Mouse (Mus musculus) liver, adult 2 months (tissue): ENCODE results near the gene Usp8. TPM values are rescaled to one million over a fixed set of nuclear protein-coding genes. Genes with fewer than 3 reads are reported as not detected.
A peak's percentile ranks its signal among the peaks of the same experiment; 100 is the strongest.

Experiments
- DNase-seq: peaks from one replicate; pipeline ENCODE4 v3.0.0-alpha.2; 2011; ENCODE audit warnings: low read depth, low spot score; ENCODE audit errors: extremely low read depth
- H3K27ac ChIP-seq: fragments of 200-500 bp; replicated peaks from 2 replicates; pipeline ENCODE4 v1.5.1; 2012; ENCODE audit warnings: low read depth, mild to moderate bottlenecking, control low read depth, inconsistent platforms, low read length; ENCODE audit not compliant: insufficient read depth
- H3K27me3 ChIP-seq: fragments of 200-500 bp; 2 replicates; pipeline ENCODE4 v1.6.1; 2012; ENCODE audit warnings: mild to moderate bottlenecking, moderate library complexity, low read length, inconsistent platforms; ENCODE audit not compliant: control insufficient read depth, insufficient read depth
- H3K36me3 ChIP-seq: fragments of 200-500 bp; 2 replicates; pipeline ENCODE4 v1.6.1; 2012; ENCODE audit warnings: low read length, inconsistent platforms; ENCODE audit not compliant: control insufficient read depth, insufficient read depth
- H3K4me1 ChIP-seq: fragments of 200-500 bp; 2 replicates; pipeline ENCODE4 v1.6.1; 2011; ENCODE audit warnings: low read length; ENCODE audit not compliant: control insufficient read depth, insufficient read depth
- H3K4me3 ChIP-seq: fragments of 200-500 bp; 2 replicates; pipeline ENCODE4 v1.5.1; 2011; ENCODE audit warnings: low read depth, mild to moderate bottlenecking, control low read depth, low read length, moderate library complexity; ENCODE audit not compliant: insufficient read depth
- H3K79me2 ChIP-seq: fragments of 200-500 bp; 2 replicates; pipeline ENCODE4 v1.6.1; 2012; ENCODE audit warnings: inconsistent platforms, mild to moderate bottlenecking, low read length, moderate library complexity; ENCODE audit not compliant: control insufficient read depth, insufficient read depth
- H3K9ac ChIP-seq: fragments of 200-500 bp; 2 replicates; pipeline ENCODE4 v1.6.1; 2012; ENCODE audit warnings: low read depth, mild to moderate bottlenecking, control low read depth, inconsistent platforms, low read length
- CTCF ChIP-seq: fragments of 200-500 bp; IDR thresholded peaks from 2 replicates; pipeline ENCODE4 v1.5.1; 2011; ENCODE audit warnings: low read depth, low read length, control low read depth
- POLR2A ChIP-seq: fragments of 200-500 bp; IDR thresholded peaks from 2 replicates; pipeline ENCODE4 v1.6.1; 2011; ENCODE audit warnings: low read length, control low read depth; ENCODE audit not compliant: insufficient read depth; ENCODE audit errors: extremely low read depth
- WGBS: fragments of 180-500 bp; shearing (Covaris S2); methylation state at CpG from one replicate; pipeline ENCODE4 v1.1.7; 2018; 5-methylcytosine and 5-hydroxymethylcytosine counted together
- polyA plus RNA-seq: library from polyadenylated mRNA; depleted of rRNA; stranded (reverse); fragments of >200 nt; gene quantifications from 2 replicates; pipeline ENCODE4 v1.2.3, GENCODE M21; 2012; rRNA removed
- total RNA-seq: library from RNA; depleted of rRNA; stranded (reverse); fragments of >200 nt; gene quantifications from 2 replicates; pipeline ENCODE4 v1.2.3, GENCODE M21; 2014; rRNA removed

The Usp8 gene
- total RNA-seq (23.4 and 26.1 TPM in 2 replicates), polyA plus RNA-seq (12.2 and 12.5 TPM in 2 replicates)

DNA sequence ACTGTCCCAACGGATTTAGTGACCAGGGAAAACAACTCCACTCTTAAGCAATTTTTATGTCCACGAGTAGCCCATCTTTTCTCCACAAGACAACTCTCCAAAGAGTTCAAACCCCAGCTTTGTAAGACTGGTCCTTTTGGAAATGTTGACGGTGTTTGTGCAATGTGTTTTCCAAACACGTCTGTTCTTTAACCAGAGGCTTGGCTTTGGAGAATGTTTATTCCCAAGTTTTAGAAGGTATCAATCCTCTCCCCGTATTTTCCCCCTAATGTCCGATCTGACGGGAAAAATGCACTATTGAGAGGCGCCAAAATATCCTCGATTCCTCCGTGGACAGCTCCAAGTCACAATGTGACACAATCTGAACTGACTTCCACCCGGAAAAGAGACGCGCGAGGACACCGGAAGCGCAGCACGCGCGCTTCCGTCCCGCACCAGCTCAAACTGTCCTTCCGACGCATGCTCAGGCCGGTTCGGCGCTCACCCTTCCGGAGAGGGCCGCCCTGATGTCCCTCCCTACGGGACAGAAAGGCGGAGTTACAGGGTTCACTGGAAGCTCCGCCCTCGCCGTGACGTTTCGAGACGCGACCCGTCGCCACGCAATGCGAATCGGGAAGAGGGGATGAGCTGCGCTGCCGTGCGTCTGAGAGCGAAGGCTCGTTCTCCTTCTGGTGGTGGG lies at the start of gene Usp8:
Usp8 (plus strand) TSS at position 570 of the 679 bp plus-strand sequence.
- peaks cover 12% of the 10 kb centered on the region; the same call in 1 of the 2 replicates for H3K79me2 ChIP-seq
- peak within 1 kb of the TSS; percentile 85 for H3K4me3 ChIP-seq
- peak within 1 kb of the TSS; percentile 67 for H3K27ac ChIP-seq
- H3K9ac ChIP-seq: peak within 1 kb of the TSS; percentile 87
- peaks cover 4% of the 10 kb centered on the region; the same call in 1 of the 2 replicates for H3K4me1 ChIP-seq
- DNase-seq: peak; percentile 92
- no peaks in the 10 kb centered on the region for H3K27me3 ChIP-seq
- TF ChIP-seq CTCF: no peak
- TF ChIP-seq POLR2A: peak; percentile 90
- WGBS: 1% methylated on average over 47 of the region's 47 CpGs
- no peaks in the 10 kb centered on the region for H3K36me3 ChIP-seq

GRCm38 (mm10) chr2:126663481-126663880 lies 43.6 kb upstream of the Usp8 start:
- H3K27ac ChIP-seq: no peak overlapping the region
- 39% methylated on average over 4 of the region's 4 CpGs for WGBS
- H3K4me3 ChIP-seq: no peak overlapping the region
- peak; percentile 68 for DNase-seq
- H3K36me3 ChIP-seq: no peaks in the 10 kb centered on the region
- H3K27me3 ChIP-seq: no peaks in the 10 kb centered on the region
- peaks cover 17% of the 10 kb centered on the region for H3K79me2 ChIP-seq
- H3K9ac ChIP-seq: no peak overlapping the region
- H3K4me1 ChIP-seq: peaks cover 7% of the 10 kb centered on the region
- TF ChIP-seq CTCF: peak; percentile 35
- no peak for TF ChIP-seq POLR2A

DNA sequence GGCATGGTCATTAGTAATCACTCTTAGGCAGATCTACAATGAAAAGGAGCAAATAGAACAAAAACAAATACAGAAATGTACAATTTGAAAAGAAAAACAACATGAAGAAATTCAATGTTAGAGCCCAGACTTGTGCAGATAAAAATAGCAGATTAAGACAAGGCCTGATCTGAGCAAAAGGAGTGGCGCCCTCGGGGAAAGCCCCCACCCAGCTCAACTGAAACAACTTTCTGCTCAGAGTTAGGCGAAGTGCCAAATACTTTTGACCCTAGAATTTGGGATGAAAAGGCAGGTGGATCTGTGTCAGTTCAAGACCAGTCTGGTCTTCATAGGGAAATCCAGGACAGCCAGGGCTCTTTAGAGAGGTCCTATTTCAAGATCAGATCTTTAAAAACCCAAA lies 41.1 kb upstream of the Usp8 start:
- Histone ChIP-seq H3K79me2 (peaks cover 23% of the 10 kb centered on the region), H3K4me3 (no peak overlapping the region), H3K27me3 (no peaks in the 10 kb centered on the region), H3K4me1 (peaks cover 10% of the 10 kb centered on the region), H3K36me3 (no peaks in the 10 kb centered on the region), H3K27ac (no peak overlapping the region), H3K9ac (no peak overlapping the region)
- no peak for DNase-seq
- 88% methylated on average over 3 of the region's 3 CpGs for WGBS
- no peak for TF ChIP-seq CTCF

DNA sequence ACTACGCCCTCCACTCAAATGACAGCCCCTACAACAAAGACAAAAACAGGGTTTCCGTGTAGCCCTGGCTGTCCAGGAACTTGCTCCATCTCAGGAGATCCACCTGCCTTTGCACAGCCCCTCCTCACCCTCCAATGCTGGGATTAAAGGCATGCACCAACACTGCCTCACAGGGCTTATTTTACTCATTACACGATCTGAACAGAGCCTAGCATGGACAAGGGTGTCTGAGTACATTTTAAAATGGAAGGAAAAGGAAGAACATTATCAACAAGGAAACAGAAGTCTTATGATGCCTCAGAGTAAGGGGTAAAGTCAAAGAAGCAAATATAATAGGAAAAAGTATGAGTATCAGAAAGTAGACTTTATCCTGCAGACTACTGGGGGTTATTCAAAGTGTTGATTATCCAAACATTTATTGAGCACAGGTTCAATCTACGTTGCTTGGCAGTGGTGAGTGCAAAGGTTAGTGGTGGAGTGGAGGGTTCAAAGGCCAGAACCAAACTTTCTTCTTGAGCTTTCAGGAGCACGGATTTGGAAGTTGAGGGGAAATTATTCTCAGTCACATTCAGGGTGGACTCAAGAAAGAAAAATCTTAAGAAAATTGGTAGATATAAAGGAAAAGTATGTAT lies 38.4 kb upstream of the Usp8 start:
- peaks cover 25% of the 10 kb centered on the region; the same call in 1 of the 2 replicates for H3K79me2 ChIP-seq
- H3K4me1 ChIP-seq: peaks cover 22% of the 10 kb centered on the region
- peak; percentile 94 for DNase-seq
- no peak overlapping the region for H3K4me3 ChIP-seq
- H3K27me3 ChIP-seq: no peaks in the 10 kb centered on the region
- peak overlapping the region; percentile 90 for H3K27ac ChIP-seq
- peak overlapping the region; percentile 4; the same call in 1 of the 2 replicates for H3K9ac ChIP-seq
- TF ChIP-seq POLR2A (no peak), CTCF (no peak)
- WGBS: 42% methylated on average over 5 of the region's 5 CpGs
- H3K36me3 ChIP-seq: no peaks in the 10 kb centered on the region

DNA sequence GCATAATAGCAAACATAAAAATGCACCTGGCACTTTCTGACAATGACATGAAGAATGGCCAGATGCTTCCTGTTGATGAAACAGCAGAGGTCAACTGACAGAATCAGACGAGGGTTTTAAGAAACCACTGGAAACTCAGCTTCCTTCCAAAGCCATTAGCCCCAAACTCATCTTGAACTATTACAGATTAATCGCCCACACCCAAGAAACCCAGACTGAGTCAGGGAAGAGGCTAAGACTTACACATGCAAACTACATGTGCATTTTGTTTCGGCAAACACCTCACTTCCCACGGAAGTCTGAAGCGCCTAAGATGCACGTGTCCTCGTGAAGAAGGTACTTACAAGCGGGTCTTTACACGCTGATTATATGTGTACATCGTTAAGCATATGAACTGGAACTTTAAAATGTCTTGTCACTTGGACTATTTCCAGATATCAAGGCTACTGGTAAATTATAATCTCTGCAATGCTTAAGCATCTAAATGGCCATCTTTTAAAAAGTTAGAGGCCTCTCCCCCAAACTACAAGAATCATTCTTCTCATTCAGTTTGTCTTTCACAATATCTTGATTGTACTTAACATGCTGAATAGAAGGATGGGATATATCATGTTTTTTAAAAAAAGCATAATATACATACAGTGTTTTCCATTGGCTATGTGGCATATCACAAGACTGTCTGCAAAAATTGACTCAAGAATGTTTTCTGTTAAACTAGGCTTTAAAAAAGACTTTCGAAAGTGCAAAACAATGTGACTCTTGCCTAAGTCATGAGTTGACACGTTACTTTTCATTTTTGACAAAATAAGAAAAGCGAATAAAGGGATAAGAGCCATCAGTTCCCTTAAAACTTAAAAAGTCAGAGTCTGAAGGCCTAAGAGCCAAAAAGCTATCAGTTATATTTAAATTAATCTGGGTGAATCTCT lies 33.5 kb upstream of the Usp8 start:
- WGBS: 38% methylated on average over 13 of the region's 13 CpGs
- peak overlapping the region; percentile 90 for H3K4me3 ChIP-seq
- peak overlapping the region; percentile 99; the same call in 1 of the 2 replicates for H3K27ac ChIP-seq
- peaks cover 18% of the 10 kb centered on the region for H3K4me1 ChIP-seq
- TF ChIP-seq POLR2A (no peak), CTCF (no peak)
- H3K9ac ChIP-seq: peak overlapping the region; percentile 92
- H3K36me3 ChIP-seq: no peaks in the 10 kb centered on the region
- no peaks in the 10 kb centered on the region for H3K27me3 ChIP-seq
- peak; percentile 39 for DNase-seq
- H3K79me2 ChIP-seq: peaks cover 21% of the 10 kb centered on the region; the same call in 1 of the 2 replicates
